Comparison of ENCODE assay signal across 8 mouse cellular contexts in the genomic region with DNA sequence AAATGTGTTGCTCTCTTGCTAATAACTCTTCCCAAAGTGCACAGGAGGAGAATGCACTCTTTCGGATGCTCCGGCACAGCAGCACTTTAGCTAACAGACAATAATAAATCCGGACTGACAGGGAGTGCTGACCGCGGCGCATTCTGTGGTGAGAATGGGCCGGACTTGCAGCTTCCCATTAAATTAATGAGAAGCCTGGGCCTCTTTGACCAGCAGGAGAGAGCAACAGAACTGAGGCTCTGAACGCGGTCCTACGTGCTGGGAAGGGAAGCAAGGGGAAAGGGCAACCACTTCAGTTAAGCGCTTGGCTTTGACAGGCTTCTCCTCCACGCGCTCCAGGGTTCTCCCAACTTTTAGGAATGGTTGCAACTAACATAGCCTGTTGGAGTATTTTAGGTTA.
DNase-seq lines count a peak whose midpoint lies in the region; ATAC-seq lines count a peak whose summit lies in the region.

No protein-coding gene starts in this region.

- no peak overlapping the region for H3K4me3 ChIP-seq in intestine, embryonic 15.5 days (replicated peaks)
- no peak overlapping the region for H3K4me3 ChIP-seq in midbrain, embryonic 11.5 days (ENCODE audit: low read depth, low read length)

- peak; percentile 6 for DNase-seq in adrenal gland, postnatal 14 days
- peak; percentile 75 for DNase-seq in embryo, embryonic 11 days
- DNase-seq in midbrain, embryonic 11.5 days (ENCODE audit: low spot score, missing footprints) = peak; percentile 88
- no peak for DNase-seq in urinary bladder, adult 18-20 months (ENCODE audit: low spot score in 2 of 2)
- DNase-seq in heart, postnatal 36 days = no peak
- no peak for DNase-seq in urinary bladder, adult 2 months (ENCODE audit: low spot score)

- peak overlapping the region; percentile 37 for H3K4me2 ChIP-seq in intestine, embryonic 15.5 days (replicated peaks)
- peak overlapping the region; percentile 24; the same call in 1 of the 2 replicates for H3K4me2 ChIP-seq in midbrain, embryonic 11.5 days

- H3K27me3 ChIP-seq in intestine, embryonic 15.5 days (replicated peaks) = no peaks in the 10 kb centered on the region
- H3K27me3 ChIP-seq in midbrain, embryonic 11.5 days (ENCODE audit: control insufficient read depth, insufficient read depth, low read length) = no peaks in the 10 kb centered on the region

- 0 out of 2 replicates have a peak, but pooled peaks have one; percentile 12 for ATAC-seq in intestine, embryonic 15.5 days
- peak; percentile 68 for ATAC-seq in midbrain, embryonic 11.5 days (ENCODE audit: low FRiP score)
- no peak for ATAC-seq in inflammation-experienced regulatory T-cells, adult 6 months

- 13% methylated on average over 13 of the region's 13 CpGs for WGBS in intestine, embryonic 15.5 days
- WGBS in midbrain, embryonic 11.5 days = 18% methylated on average over 13 of the region's 13 CpGs

- H3K9me3 ChIP-seq in intestine, embryonic 15.5 days = no peaks in the 10 kb centered on the region
- H3K9me3 ChIP-seq in midbrain, embryonic 11.5 days (ENCODE audit: control insufficient read depth, low read length) = no peaks in the 10 kb centered on the region

- no peaks in the 10 kb centered on the region for H3K4me1 ChIP-seq in intestine, embryonic 15.5 days (replicated peaks)
- peaks cover 5% of the 10 kb centered on the region; the same call in 1 of the 2 replicates for H3K4me1 ChIP-seq in midbrain, embryonic 11.5 days (ENCODE audit: control insufficient read depth, insufficient read depth, low read length)

- intact Hi-C loops in heart, postnatal 36 days (cut with DNase I) = loop anchor here (5.0 to 10.0 kb wide), 3 partner anchors 692 to 1224 kb away; no protein-coding TSS in a partner anchor

- no peak overlapping the region for H3K9ac ChIP-seq in intestine, embryonic 15.5 days
- 0 out of 2 replicates have a peak overlapping the region, but pooled peaks have one; percentile 30 for H3K9ac ChIP-seq in midbrain, embryonic 11.5 days (ENCODE audit: low read length)

- H3K36me3 ChIP-seq in intestine, embryonic 15.5 days = no peaks in the 10 kb centered on the region
- no peaks in the 10 kb centered on the region for H3K36me3 ChIP-seq in midbrain, embryonic 11.5 days (ENCODE audit: control insufficient read depth, insufficient read depth, low read length)

- H3K27ac ChIP-seq in intestine, embryonic 15.5 days = no peak overlapping the region
- no peak overlapping the region for H3K27ac ChIP-seq in midbrain, embryonic 11.5 days (ENCODE audit: low read depth, low read length)

Comparison
In these comparisons a context has a peak if more than half of its experiments do, and no peak if none do; other contexts are left out.
1. DNase-seq: peak in adrenal gland, postnatal 14 days (single experiment), embryo, embryonic 11 days (single experiment) and midbrain, embryonic 11.5 days (single experiment); none in urinary bladder, adult 18-20 months (0 of 2), heart, postnatal 36 days (0 of 2) and urinary bladder, adult 2 months (single experiment).